Mouse (Mus musculus) testis, adult 2 months (tissue): ENCODE measurements around the gene Fuca1.

Source experiments
- CTCF ChIP-seq: fragments of 200-500 bp; IDR thresholded peaks from 2 replicates; pipeline ENCODE4 v1.5.1; 2012; ENCODE audit warnings: low read depth, mild to moderate bottlenecking, inconsistent platforms, low read length, moderate library complexity; ENCODE audit not compliant: control insufficient read depth, insufficient read depth, insufficient replicate concordance
- POLR2A ChIP-seq: fragments of 200-500 bp; IDR thresholded peaks from 2 replicates; pipeline ENCODE4 v1.6.1; 2012; ENCODE audit warnings: low read depth, mild to moderate bottlenecking, inconsistent platforms, low read length, moderate library complexity; ENCODE audit not compliant: control insufficient read depth

- TF ChIP-seq CTCF: no peak
- TF ChIP-seq POLR2A: no peak
These were observed 22.9 kb downstream of the Fuca1 start for GRCm38 (mm10) chr4:135943389-135943788.
